Mouse (Mus musculus) MEL (cell line): ENCODE results near the gene Gm4131. TPM values are rescaled to one million over a fixed set of nuclear protein-coding genes. Genes with fewer than 3 reads are reported as not detected.

Experiments used
- DNase-seq: peaks from one replicate; pipeline ENCODE4 v3.0.0; 2011; ENCODE audit warnings: low read depth, low spot score
- H3K27ac ChIP-seq: 2 replicates; pipeline ENCODE4 v1.5.1; 2012; ENCODE audit warnings: low read depth, mild to moderate bottlenecking, control low read depth, low read length, moderate library complexity; ENCODE audit not compliant: control insufficient read depth
- H3K27me3 ChIP-seq, 2 experiments: fragments of 150-350 bp in 1 of 2; sonication (generic) in 1 of 2; 2 replicates each; pipeline ENCODE4 v1.6.1; 2012; ENCODE audit warnings: low read length in 2 of 2, mild to moderate bottlenecking in 2 of 2, improper control_type of control experiment in 1 of 2, moderate library complexity in 1 of 2; ENCODE audit not compliant: insufficient read depth in 2 of 2, control insufficient read depth in 1 of 2
- H3K36me3 ChIP-seq, 2 experiments: 2 replicates each; pipeline ENCODE4 v1.6.1; 2012 to 2014; ENCODE audit warnings: low read length in 2 of 2, improper control_type of control experiment in 1 of 2, inconsistent platforms in 1 of 2, mild to moderate bottlenecking in 1 of 2; ENCODE audit not compliant: insufficient read depth in 2 of 2, control insufficient read depth in 1 of 2
- H3K4me1 ChIP-seq, 2 experiments: fragments of 150-350 bp in 1 of 2; sonication (generic) in 1 of 2; 2 replicates each; pipeline ENCODE4 v1.6.1; 2012; ENCODE audit warnings: low read length in 2 of 2, improper control_type of control experiment in 1 of 2, mild to moderate bottlenecking in 1 of 2; ENCODE audit not compliant: insufficient read depth in 2 of 2, control insufficient read depth in 1 of 2
- H3K4me3 ChIP-seq, 2 experiments: fragments of 150-350 bp in 1 of 2; sonication (generic) in 1 of 2; 2 replicates each; pipeline ENCODE4 v1.5.1; 2012; ENCODE audit warnings: low read depth in 2 of 2, low read length in 2 of 2, mild to moderate bottlenecking in 2 of 2, moderate library complexity in 2 of 2, control low read depth in 1 of 2, improper control_type of control experiment in 1 of 2; ENCODE audit not compliant: control insufficient read depth in 1 of 2, insufficient read depth in 1 of 2
- H3K79me2 ChIP-seq: 2 replicates; pipeline ENCODE4 v1.6.1; 2012; ENCODE audit warnings: mild to moderate bottlenecking, low read length, moderate library complexity; ENCODE audit not compliant: control insufficient read depth, poor library complexity, insufficient read depth
- H3K9ac ChIP-seq: 2 replicates; pipeline ENCODE4 v1.6.1; 2012; ENCODE audit warnings: low read depth, mild to moderate bottlenecking, control low read depth, low read length, moderate library complexity; ENCODE audit not compliant: control insufficient read depth, poor library complexity, severe bottlenecking
- H3K9me3 ChIP-seq: fragments of 150-350 bp; sonication (generic); replicated peaks from 2 replicates; pipeline ENCODE4 v1.6.1; 2012; ENCODE audit warnings: mild to moderate bottlenecking, low read length, improper control_type of control experiment, moderate library complexity; ENCODE audit not compliant: insufficient read depth
- BHLHE40 ChIP-seq: IDR thresholded peaks from 2 replicates; pipeline ENCODE4 v1.6.1; 2012; ENCODE audit warnings: low read depth, mild to moderate bottlenecking, inconsistent platforms, low read length, improper control_type of control experiment, borderline replicate concordance
- CHD2 ChIP-seq: IDR thresholded peaks from 2 replicates; pipeline ENCODE4 v1.6.1; 2011; ENCODE audit warnings: low read length, improper control_type of control experiment
- HCFC1 ChIP-seq: IDR thresholded peaks from 2 replicates; pipeline ENCODE4 v1.6.1; 2012; ENCODE audit warnings: low read depth, mild to moderate bottlenecking, inconsistent platforms, low read length, improper control_type of control experiment, moderate library complexity
- KAT2A ChIP-seq: conservative IDR thresholded peaks from 2 replicates; pipeline ENCODE4 v1.6.1; 2012; ENCODE audit warnings: low read depth, low read length, improper control_type of control experiment, inconsistent platforms
- MAX ChIP-seq: IDR thresholded peaks from 2 replicates; pipeline ENCODE4 v1.6.1; 2011; ENCODE audit warnings: low read length, improper control_type of control experiment
- MAZ ChIP-seq: IDR thresholded peaks from 2 replicates; pipeline ENCODE4 v1.6.1; 2012; ENCODE audit warnings: low read depth, mild to moderate bottlenecking, inconsistent platforms, low read length, improper control_type of control experiment
- MEF2A ChIP-seq: IDR thresholded peaks from 2 replicates; pipeline ENCODE4 v1.6.1; 2014; ENCODE audit warnings: low read depth, mild to moderate bottlenecking, inconsistent platforms, low read length, improper control_type of control experiment; ENCODE audit not compliant: poor library complexity, insufficient replicate concordance, severe bottlenecking; ENCODE audit errors: extremely low read depth
- NELFE ChIP-seq: IDR thresholded peaks from 2 replicates; pipeline ENCODE4 v1.6.1; 2011; ENCODE audit warnings: low read depth, low read length, improper control_type of control experiment
- POLR2A ChIP-seq, 2 experiments: IDR thresholded peaks; 2 replicates each; pipeline ENCODE4 v1.6.1; 2011 to 2012; ENCODE audit warnings: low read length in 2 of 2, mild to moderate bottlenecking in 2 of 2, control low read depth in 1 of 2, improper control_type of control experiment in 1 of 2, low read depth in 1 of 2, moderate library complexity in 1 of 2; ENCODE audit not compliant: control insufficient read depth in 1 of 2, insufficient read depth in 1 of 2, poor library complexity in 1 of 2
- POLR2AphosphoS2 ChIP-seq: IDR thresholded peaks from 2 replicates; pipeline ENCODE4 v1.6.1; 2011; ENCODE audit warnings: low read length, improper control_type of control experiment
- SIN3A ChIP-seq: IDR thresholded peaks from 2 replicates; pipeline ENCODE4 v1.6.1; 2012; ENCODE audit warnings: low read length, improper control_type of control experiment, inconsistent platforms
- SMC3 ChIP-seq: IDR thresholded peaks from 2 replicates; pipeline ENCODE4 v1.6.1; 2011; ENCODE audit warnings: low read depth, low read length, improper control_type of control experiment
- TAL1 ChIP-seq: IDR thresholded peaks from 2 replicates; pipeline ENCODE4 v1.6.1; 2012; ENCODE audit warnings: mild to moderate bottlenecking, inconsistent platforms, low read length, moderate library complexity, mixed read lengths
- TCF12 ChIP-seq: IDR thresholded peaks from 2 replicates; pipeline ENCODE4 v1.6.1; 2014; ENCODE audit warnings: low read depth, mild to moderate bottlenecking, inconsistent platforms, low read length, improper control_type of control experiment, moderate library complexity
- USF1 ChIP-seq: IDR thresholded peaks from 2 replicates; pipeline ENCODE4 v1.6.1; 2014; ENCODE audit warnings: low read depth, mild to moderate bottlenecking, inconsistent platforms, low read length, improper control_type of control experiment, moderate library complexity
- ZC3H11A ChIP-seq: IDR thresholded peaks from 2 replicates; pipeline ENCODE4 v1.6.1; 2012; ENCODE audit warnings: low read depth, mild to moderate bottlenecking, inconsistent platforms, low read length, improper control_type of control experiment
- ZKSCAN1 ChIP-seq: IDR thresholded peaks from 2 replicates; pipeline ENCODE4 v1.6.1; 2012; ENCODE audit warnings: low read depth, mild to moderate bottlenecking, inconsistent platforms, low read length, improper control_type of control experiment, moderate library complexity
- ZNF384 ChIP-seq: IDR thresholded peaks from 2 replicates; pipeline ENCODE4 v1.6.1; 2012; ENCODE audit warnings: low read depth, mild to moderate bottlenecking, inconsistent platforms, low read length, improper control_type of control experiment
- polyA plus RNA-seq, 2 experiments: library from polyadenylated mRNA; stranded (reverse) in 1 of 2; unstranded in 1 of 2; fragments of >175 nt in 1 of 2; fragments of >200 nt in 1 of 2; gene quantifications; 2 replicates each; pipeline versions ENCODE4 v1.2.1 to v1.2.4; 2012; ENCODE audit warnings: low replicate concordance in 2 of 2, low read depth in 1 of 2; ENCODE audit not compliant: insufficient read length in 2 of 2, insufficient read depth in 1 of 2, missing spikeins in 1 of 2
- total RNA-seq: library from RNA; depleted of rRNA; stranded (reverse); fragments of 300-350 nt; gene quantifications from 2 replicates; pipeline ENCODE4 v1.2.3, GENCODE M21; 2012

Gm4131 gene
- total and polyA plus RNA-seq, 3 experiments, result not detected

GRCm38 (mm10) chr14:62453276-62453675 lies 113.4 kb downstream of the Gm4131 start:
- H3K4me1 ChIP-seq, result no peaks in the 10 kb centered on the region
- H3K9ac ChIP-seq, result no peak overlapping the region
- no peaks in the 10 kb centered on the region; a peak in 1 of 4 replicates for H3K27me3 ChIP-seq
- no peak for DNase-seq
- TF ChIP-seq ZC3H11A (no peak), USF1 (no peak)
- H3K36me3 ChIP-seq, result no peaks in the 10 kb centered on the region
- no peaks in the 10 kb centered on the region for H3K9me3 ChIP-seq
- no peak overlapping the region for H3K27ac ChIP-seq
- no peaks in the 10 kb centered on the region for H3K79me2 ChIP-seq
- no peak overlapping the region for H3K4me3 ChIP-seq

- TF ChIP-seq SIN3A, result no peak
- TF ChIP-seq TCF12, result no peak
- no peak for TF ChIP-seq POLR2A (IDR thresholded peaks at IDR 0.05; ENCODE audit: control insufficient read depth in 1 of 2, insufficient read depth in 1 of 2, low read depth in 1 of 2, low read length in 2 of 2, poor library complexity in 1 of 2)
- no peak for TF ChIP-seq SMC3
- TF ChIP-seq NELFE, result no peak
- no peak for TF ChIP-seq KAT2A
- no peak for TF ChIP-seq ZC3H11A
- no peak for TF ChIP-seq MEF2A
- no peak for TF ChIP-seq HCFC1
- no peak for TF ChIP-seq TAL1
- TF ChIP-seq POLR2AphosphoS2, result no peak
- TF ChIP-seq BHLHE40, result no peak
- no peak for TF ChIP-seq MAZ
- TF ChIP-seq MAX, result no peak
- TF ChIP-seq ZNF384, result no peak
- TF ChIP-seq CHD2, result no peak
- H3K27ac ChIP-seq, result no peak overlapping the region
- H3K4me3 ChIP-seq, result no peak overlapping the region
- no peak for DNase-seq
- H3K27me3 ChIP-seq, result no peaks in the 10 kb centered on the region; a peak in 1 of 4 replicates
- H3K4me1 ChIP-seq, result no peaks in the 10 kb centered on the region
- H3K9ac ChIP-seq, result no peak overlapping the region
- no peaks in the 10 kb centered on the region for H3K79me2 ChIP-seq
- no peaks in the 10 kb centered on the region for H3K9me3 ChIP-seq
- no peaks in the 10 kb centered on the region for H3K36me3 ChIP-seq
Observed at GRCm38 (mm10) chr14:62450706-62451105, 116.0 kb downstream of the Gm4131 start.

GRCm38 (mm10) chr14:62447214-62447548 lies 119.5 kb downstream of the Gm4131 start:
- no peak for DNase-seq
- no peaks in the 10 kb centered on the region for H3K79me2 ChIP-seq
- no peaks in the 10 kb centered on the region for H3K9me3 ChIP-seq
- no peak for TF ChIP-seq ZKSCAN1
- no peak overlapping the region for H3K4me3 ChIP-seq
- H3K27me3 ChIP-seq, result no peaks in the 10 kb centered on the region; a peak in 1 of 4 replicates
- H3K9ac ChIP-seq, result no peak overlapping the region
- H3K4me1 ChIP-seq, result no peaks in the 10 kb centered on the region
- H3K36me3 ChIP-seq, result no peaks in the 10 kb centered on the region
- H3K27ac ChIP-seq, result no peak overlapping the region
